Mouse (Mus musculus) cerebellum, adult 9-10 months (tissue): ENCODE results near the gene Mrpl48.
A peak's percentile ranks its signal among the peaks of the same experiment; 100 is the strongest.
"Not testable (repeated sequence)": the region's sequence is repeated elsewhere in the genome, so short reads cannot be mapped to it uniquely, and the experiment has no call there.

ENCODE experiments used
- DNase-seq: peaks from one replicate; pipeline ENCODE4 v3.0.0; 2022

Gene Mrpl48

GRCm38 (mm10) chr7:100582727-100583236 lies 25.3 kb downstream of the Mrpl48 start:
- peak; percentile 92 for DNase-seq

GRCm38 (mm10) chr7:100582235-100582634 lies 25.9 kb downstream of the Mrpl48 start:
- no peak for DNase-seq

- DNase-seq = no peak
Observed at GRCm38 (mm10) chr7:100578794-100579193, 29.3 kb downstream of the Mrpl48 start.

GRCm38 (mm10) chr7:100572704-100573103 lies 35.4 kb downstream of the Mrpl48 start:
- DNase-seq = no peak

- peak; percentile 76 for DNase-seq
Observed at GRCm38 (mm10) chr7:100572061-100572460, 36.0 kb downstream of the Mrpl48 start.

GRCm38 (mm10) chr7:100570930-100571715 lies 37.0 kb downstream of the Mrpl48 start:
- DNase-seq = no peak

- no peak for DNase-seq
Observed at GRCm38 (mm10) chr7:100569907-100570306, 38.2 kb downstream of the Mrpl48 start.

- not testable (repeated sequence) for DNase-seq
Observed at GRCm38 (mm10) chr7:100567238-100567637, 40.9 kb downstream of the Mrpl48 start.

GRCm38 (mm10) chr7:100561861-100562587 lies 46.1 kb downstream of the Mrpl48 start:
- DNase-seq = no peak

GRCm38 (mm10) chr7:100559331-100559730 lies 48.8 kb downstream of the Mrpl48 start:
- DNase-seq = no peak

- DNase-seq = no peak
Observed at GRCm38 (mm10) chr7:100557241-100557640, 50.9 kb downstream of the Mrpl48 start.

GRCm38 (mm10) chr7:100555431-100555951 lies 52.6 kb downstream of the Mrpl48 start:
- peak; percentile 55 for DNase-seq

- no peak for DNase-seq
Observed at GRCm38 (mm10) chr7:100554939-100555338, 53.2 kb downstream of the Mrpl48 start.

GRCm38 (mm10) chr7:100550338-100551007 lies 57.6 kb downstream of the Mrpl48 start:
- DNase-seq = peak; percentile 77

GRCm38 (mm10) chr7:100549796-100550195 lies 58.3 kb downstream of the Mrpl48 start:
- DNase-seq = no peak

GRCm38 (mm10) chr7:100547631-100548030 lies 60.5 kb downstream of the Mrpl48 start:
- no peak for DNase-seq

GRCm38 (mm10) chr7:100544437-100544836 lies 63.7 kb downstream of the Mrpl48 start:
- DNase-seq = no peak

GRCm38 (mm10) chr7:100539516-100539915 lies 68.6 kb downstream of the Mrpl48 start:
- no peak for DNase-seq

- DNase-seq = no peak
Observed at GRCm38 (mm10) chr7:100537519-100537902, 70.6 kb downstream of the Mrpl48 start.

- DNase-seq = peak; percentile 90
Observed at GRCm38 (mm10) chr7:100536804-100537518, 71.1 kb downstream of the Mrpl48 start, which contains the start of gene Coa4. Coa4 (plus strand) TSS chr7:100537071.

GRCm38 (mm10) chr7:100535831-100536230 lies 72.3 kb downstream of the Mrpl48 start:
- DNase-seq = no peak

GRCm38 (mm10) chr7:100534216-100534615 lies 73.9 kb downstream of the Mrpl48 start:
- DNase-seq = no peak
